Mouse (Mus musculus): ENCODE results near the gene Teddm1b. TPM values are rescaled to one million over a fixed set of nuclear protein-coding genes. Genes with fewer than 3 reads are reported as not detected.

Teddm1b gene
- polyA plus RNA-seq, 1 experiment, result not detected

DNA sequence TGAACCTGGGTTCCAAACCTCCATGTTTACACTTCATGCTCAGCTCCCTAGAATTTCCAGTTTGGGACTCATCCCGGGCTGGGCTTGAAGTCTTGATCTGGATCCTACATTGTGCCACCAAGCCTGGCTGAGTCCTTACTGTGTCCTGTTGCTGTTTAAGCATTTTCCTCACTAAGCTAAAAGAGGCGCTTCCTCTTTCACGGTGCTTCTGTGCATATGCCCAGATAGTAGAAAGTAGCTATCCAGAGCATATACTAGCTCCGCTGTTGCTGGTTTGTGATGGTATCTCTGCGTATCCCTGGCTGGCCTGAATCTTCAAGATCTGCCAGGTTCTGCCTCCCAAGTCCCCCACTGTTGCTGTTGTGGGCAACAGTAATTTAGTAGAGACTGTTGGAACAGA is 36.3 kb downstream of the Teddm1b start:
- 78% methylated on average over 5 of the region's 5 CpGs for WGBS
- Histone ChIP-seq H3K4me1 (ENCODE audit: control insufficient read depth, insufficient read depth, low read length) (peaks cover 2% of the 10 kb centered on the region; the same call in 1 of the 2 replicates), H3K4me3 (replicated peaks; ENCODE audit: extremely low read depth, low read depth, low read length) (no peak overlapping the region)
- DNase-seq, result no peak
- no peak for TF ChIP-seq POLR2A (IDR thresholded peaks at IDR 0.05; ENCODE audit: borderline replicate concordance, extremely low read depth, low read depth, low read length)
- no peak for TF ChIP-seq CTCF (IDR thresholded peaks at IDR 0.05; ENCODE audit: insufficient read depth, low read length)

DNA sequence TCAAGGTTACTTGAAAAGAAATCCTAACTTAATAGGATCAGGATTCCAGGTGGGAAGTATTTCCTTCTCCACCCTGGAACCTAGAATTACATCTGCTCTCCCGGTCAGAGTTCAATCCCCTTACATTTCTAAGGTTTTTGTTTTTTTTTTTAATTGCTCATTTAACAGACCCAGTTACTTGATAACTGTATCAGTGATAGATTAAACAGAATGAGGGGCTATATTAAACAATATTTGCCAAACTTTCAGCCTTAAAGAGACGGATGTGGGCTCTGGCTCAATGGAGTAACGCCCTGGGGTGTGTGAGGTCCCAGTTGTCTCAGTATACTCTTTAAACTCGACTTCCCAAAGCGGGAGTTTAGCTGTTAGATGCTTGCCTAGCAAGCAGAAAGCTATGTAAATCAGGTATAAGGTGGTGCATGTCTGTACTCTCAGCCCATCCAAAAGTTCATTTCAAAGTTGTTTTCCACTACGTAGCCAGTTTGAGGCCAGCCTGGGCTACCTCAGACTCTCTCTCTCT is 37.2 kb downstream of the Teddm1b start:
- H3K4me3 ChIP-seq (replicated peaks; ENCODE audit: extremely low read depth, low read depth, low read length), result no peak overlapping the region
- TF ChIP-seq POLR2A (IDR thresholded peaks at IDR 0.05; ENCODE audit: borderline replicate concordance, extremely low read depth, low read depth, low read length) (no peak), CTCF (IDR thresholded peaks at IDR 0.05; ENCODE audit: insufficient read depth, low read length) (no peak)
- 79% methylated on average over 6 of the region's 6 CpGs for WGBS

DNA sequence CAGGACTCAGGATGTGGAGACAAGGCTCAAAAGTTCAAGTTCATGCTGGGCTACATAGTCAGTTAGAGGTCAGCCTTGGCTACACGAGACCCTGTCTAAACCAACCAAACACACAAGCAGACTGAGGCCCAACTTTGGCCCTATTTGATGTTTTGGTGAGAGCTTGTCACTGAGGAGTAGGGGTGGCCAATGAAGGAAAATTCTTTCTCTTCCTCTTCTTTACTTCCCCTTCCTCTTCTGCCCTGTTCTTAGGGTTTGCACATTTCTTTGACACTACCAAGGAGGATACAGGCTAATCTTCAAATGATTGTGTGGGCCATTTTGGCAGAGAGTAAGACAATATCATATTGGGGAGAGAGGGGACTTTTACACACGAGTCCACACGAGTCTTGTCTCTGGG is 39.7 kb downstream of the Teddm1b start:
- TF ChIP-seq CTCF (IDR thresholded peaks at IDR 0.05; ENCODE audit: insufficient read depth, low read length) (no peak), POLR2A (IDR thresholded peaks at IDR 0.05; ENCODE audit: borderline replicate concordance, extremely low read depth, low read depth, low read length) (no peak)
- no peak for DNase-seq
- WGBS, result 55% methylated on average over 3 of the region's 3 CpGs
- Histone ChIP-seq H3K4me1 (ENCODE audit: control insufficient read depth, insufficient read depth, low read length) (peaks cover 4% of the 10 kb centered on the region), H3K4me3 (replicated peaks; ENCODE audit: extremely low read depth, low read depth, low read length) (no peak overlapping the region)

More for the DNA sequence above, 37.2 kb downstream of the Teddm1b start:
- no peak for DNase-seq
- H3K4me1 ChIP-seq (ENCODE audit: control insufficient read depth, insufficient read depth, low read length), result peaks cover 2% of the 10 kb centered on the region; the same call in 1 of the 2 replicates

DNA sequence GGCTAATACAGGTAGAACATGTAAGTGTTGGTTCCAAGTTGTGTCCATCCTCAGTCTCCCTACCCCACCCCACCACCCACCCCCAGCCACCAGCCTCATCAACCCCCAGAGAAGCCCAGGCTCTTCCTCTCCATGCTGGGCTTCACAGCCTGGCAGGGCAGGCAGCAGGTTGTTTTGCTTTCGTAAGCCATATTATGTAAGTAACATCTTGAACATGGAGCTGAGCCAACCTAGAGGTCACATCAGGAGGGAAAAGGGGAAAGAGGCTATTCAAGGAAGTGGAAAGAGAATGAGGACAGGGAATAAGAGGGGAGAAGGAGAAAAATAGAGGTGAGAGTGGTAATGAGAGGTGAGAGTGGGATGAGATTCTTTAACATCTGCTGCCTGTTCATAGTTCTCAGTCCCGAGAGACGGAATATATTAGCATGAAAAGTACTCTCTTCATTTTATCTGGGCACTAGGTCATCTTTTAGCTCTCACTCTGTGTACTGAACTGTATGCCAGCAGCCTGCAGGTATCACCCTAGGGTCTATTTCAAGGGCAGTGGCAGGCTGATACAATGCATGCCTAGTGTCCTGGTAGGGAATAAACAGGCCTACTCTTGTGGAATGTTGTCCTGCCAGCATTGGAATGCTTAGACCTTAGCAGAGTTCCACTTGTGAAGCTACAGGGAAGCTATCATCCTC is 44.5 kb downstream of the Teddm1b start:
- no peak for DNase-seq
- H3K4me3 ChIP-seq (replicated peaks; ENCODE audit: extremely low read depth, low read depth, low read length), result no peak overlapping the region
- WGBS, result 75% methylated on average over 3 of the region's 3 CpGs
- H3K4me1 ChIP-seq (ENCODE audit: control insufficient read depth, insufficient read depth, low read length), result peaks cover 3% of the 10 kb centered on the region; the same call in 1 of the 2 replicates
- TF ChIP-seq POLR2A (IDR thresholded peaks at IDR 0.05; ENCODE audit: borderline replicate concordance, extremely low read depth, low read depth, low read length) (no peak), CTCF (IDR thresholded peaks at IDR 0.05; ENCODE audit: insufficient read depth, low read length) (no peak)

DNA sequence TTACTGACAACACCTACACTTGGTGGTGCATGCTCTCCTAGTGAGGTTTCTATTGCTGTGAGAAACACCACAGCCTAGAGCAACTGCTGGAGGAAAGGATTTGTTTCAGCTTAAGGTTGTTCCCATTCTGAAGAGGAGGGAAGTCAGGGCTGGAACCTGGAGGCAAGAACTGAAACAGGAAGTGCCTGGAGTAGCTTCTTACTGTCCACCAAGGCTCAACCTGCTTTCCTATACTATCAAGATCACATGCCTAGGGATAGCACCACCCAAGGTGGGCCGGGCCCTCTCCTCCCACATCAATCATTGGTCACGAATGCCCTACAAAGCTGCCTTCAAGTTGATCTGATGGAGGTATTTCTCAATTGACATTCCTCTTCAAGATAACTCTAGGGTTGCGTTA is 47.5 kb downstream of the Teddm1b start:
- DNase-seq, result no peak
- TF ChIP-seq POLR2A (IDR thresholded peaks at IDR 0.05; ENCODE audit: borderline replicate concordance, extremely low read depth, low read depth, low read length), result no peak
- TF ChIP-seq CTCF (IDR thresholded peaks at IDR 0.05; ENCODE audit: insufficient read depth, low read length), result no peak
- WGBS, result 87% methylated on average over 3 of the region's 3 CpGs
- Histone ChIP-seq H3K4me3 (replicated peaks; ENCODE audit: extremely low read depth, low read depth, low read length) (no peak overlapping the region), H3K4me1 (ENCODE audit: control insufficient read depth, insufficient read depth, low read length) (peaks cover 3% of the 10 kb centered on the region; the same call in 1 of the 2 replicates)

DNA sequence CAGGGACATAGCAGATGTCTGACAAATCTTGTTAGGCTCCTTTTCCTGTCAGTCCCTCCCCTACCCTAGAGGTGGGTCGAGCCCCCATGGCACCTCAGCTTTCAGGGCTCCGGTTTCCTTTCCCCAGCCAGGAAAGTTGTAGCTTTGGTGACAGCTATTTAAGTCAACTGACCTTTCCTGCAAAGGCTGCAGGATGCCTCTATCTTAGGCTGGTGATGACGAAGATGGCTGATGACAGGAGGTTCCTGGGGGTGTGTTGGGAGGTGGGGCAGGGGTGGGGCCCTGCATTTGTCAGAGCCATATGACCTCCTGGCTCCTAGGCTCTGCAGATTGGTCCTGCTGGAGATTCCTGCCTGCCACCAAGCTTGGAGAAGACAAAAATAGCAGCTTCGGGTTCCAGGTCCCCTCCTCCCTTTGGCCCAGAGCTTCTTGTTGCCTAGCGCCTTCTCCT is 48.5 kb downstream of the Teddm1b start:
- H3K4me1 ChIP-seq (ENCODE audit: control insufficient read depth, insufficient read depth, low read length), result peaks cover 3% of the 10 kb centered on the region; the same call in 1 of the 2 replicates
- TF ChIP-seq CTCF (IDR thresholded peaks at IDR 0.05; ENCODE audit: insufficient read depth, low read length) (no peak), POLR2A (IDR thresholded peaks at IDR 0.05; ENCODE audit: borderline replicate concordance, extremely low read depth, low read depth, low read length) (no peak)
- H3K4me3 ChIP-seq (replicated peaks; ENCODE audit: extremely low read depth, low read depth, low read length), result no peak overlapping the region
- 38% methylated on average over 5 of the region's 5 CpGs for WGBS
- DNase-seq, result no peak

DNA sequence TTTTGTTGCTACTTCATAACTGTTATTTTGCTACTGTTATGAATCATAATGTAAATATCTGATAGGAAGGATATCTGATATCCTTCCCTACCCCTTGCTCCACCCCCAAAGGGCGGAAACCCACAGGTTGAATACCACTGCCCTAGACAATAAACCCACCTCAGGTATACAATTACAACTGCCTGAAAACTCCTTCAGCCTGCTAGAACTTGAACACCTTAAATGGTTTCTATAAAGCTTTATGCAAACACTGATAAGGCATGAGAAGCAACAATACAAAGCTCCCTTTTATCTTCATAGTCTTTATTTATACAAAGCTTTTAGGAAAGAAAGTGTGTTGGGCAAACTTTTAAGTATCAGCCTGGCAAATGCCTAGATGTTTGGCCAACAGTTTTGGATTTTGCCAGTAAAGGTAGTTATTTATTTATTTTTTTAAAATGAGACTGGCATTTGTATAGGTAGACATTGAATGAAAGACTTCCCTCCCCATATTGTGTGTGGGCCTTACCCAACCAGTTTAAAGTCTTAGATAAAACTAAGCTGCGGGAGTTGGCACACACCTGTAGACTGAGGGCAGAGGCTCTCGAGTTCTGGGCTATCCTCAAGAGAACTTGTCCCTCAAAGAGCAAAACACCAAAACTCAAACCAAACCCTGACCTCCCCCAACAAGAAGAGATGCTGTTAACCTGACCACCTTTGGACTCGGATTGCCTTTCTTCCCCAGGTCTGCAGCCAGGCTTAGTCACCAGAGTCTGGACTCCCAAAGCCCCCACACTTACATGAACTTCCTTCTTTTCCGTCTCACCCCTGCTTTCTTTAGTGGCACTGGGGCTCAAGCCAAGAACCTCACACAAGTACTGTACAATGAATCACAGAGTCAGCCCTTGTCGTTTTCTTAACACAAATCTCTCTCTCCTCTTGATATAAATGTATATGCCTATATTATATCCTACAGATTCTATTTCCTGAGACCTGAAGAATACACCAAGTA is 50.5 kb downstream of the Teddm1b start:
- Histone ChIP-seq H3K4me3 (replicated peaks; ENCODE audit: extremely low read depth, low read depth, low read length) (no peak overlapping the region), H3K4me1 (ENCODE audit: control insufficient read depth, insufficient read depth, low read length) (no peaks in the 10 kb centered on the region)
- no peak for DNase-seq
- TF ChIP-seq POLR2A (IDR thresholded peaks at IDR 0.05; ENCODE audit: borderline replicate concordance, extremely low read depth, low read depth, low read length), result no peak
- no peak for TF ChIP-seq CTCF (IDR thresholded peaks at IDR 0.05; ENCODE audit: insufficient read depth, low read length)
- WGBS, result 58% methylated on average over 6 of the region's 6 CpGs

Other genes starting within 250 kb of the Teddm1b start
- 0.01 TPM in 1 of 2 replicates, not detected in the other for gene Rgs8, start 221.3 kb upstream of the Teddm1b start, polyA plus RNA-seq (2012; rRNA removed)
- gene Rgs16, start 134.0 kb upstream of the Teddm1b start, polyA plus RNA-seq (2012; rRNA removed), result 0.71 and 0.76 TPM in 2 replicates
- gene Rnasel, start 124.9 kb upstream of the Teddm1b start, polyA plus RNA-seq (2012; rRNA removed), result 4.7 and 10.1 TPM in 2 replicates
- 0.08 and 0.25 TPM in 2 replicates for gene Rgsl1, start 30.2 kb upstream of the Teddm1b start, polyA plus RNA-seq (2012; rRNA removed)
- gene Teddm1a, start 17.4 kb downstream of the Teddm1b start, polyA plus RNA-seq (2012; rRNA removed), result not detected in 2 replicates
- gene Glul, start 25.6 kb downstream of the Teddm1b start, polyA plus RNA-seq (2012; rRNA removed), result 190 and 219 TPM in 2 replicates
- 0.43 and 0.44 TPM in 2 replicates for gene Teddm2, start 25.9 kb downstream of the Teddm1b start, polyA plus RNA-seq (2012; rRNA removed)

Measured in lung, adult 2 months (tissue).